Mouse (Mus musculus) midbrain, embryonic 14.5 days (tissue): ENCODE data around the gene Mgll. TPM values are rescaled to one million over a fixed set of nuclear protein-coding genes. Genes with fewer than 3 reads are reported as not detected.

Source experiments
- ATAC-seq: fragments of 200-750 bp; cut with Nextera tagmentation; 2 replicates; pipeline ENCODE4 v1.8.0; 2017; ENCODE audit warnings: moderate number of reproducible peaks, moderate library complexity; ENCODE audit not compliant: low FRiP score, low TSS enrichment
- DNase-seq: peaks from one replicate; pipeline ENCODE4 v3.0.0-alpha.2; 2015
- H3K27ac ChIP-seq: fragments of 300-500 bp; sonication (generic); replicated peaks from 2 replicates; pipeline ENCODE4 v1.5.1; 2014; ENCODE audit warnings: mild to moderate bottlenecking, low read depth, low read length, moderate library complexity
- H3K27me3 ChIP-seq: fragments of 300-500 bp; sonication (generic); 2 replicates; pipeline ENCODE4 v1.6.1; 2014; ENCODE audit warnings: low read length, control low read depth, mixed read lengths; ENCODE audit not compliant: control insufficient read depth, insufficient read depth
- H3K36me3 ChIP-seq: fragments of 300-500 bp; sonication (generic); 2 replicates; pipeline ENCODE4 v1.6.1; 2014; ENCODE audit warnings: low read length, control low read depth; ENCODE audit not compliant: control insufficient read depth, insufficient read depth
- H3K4me1 ChIP-seq: fragments of 300-500 bp; sonication (generic); 2 replicates; pipeline ENCODE4 v1.6.1; 2014; ENCODE audit warnings: mild to moderate bottlenecking, antibody characterized with exemption, low read length, control low read depth; ENCODE audit not compliant: control insufficient read depth, insufficient read depth
- H3K4me2 ChIP-seq: fragments of 300-500 bp; sonication (generic); 2 replicates; pipeline ENCODE4 v1.6.1; 2014; ENCODE audit warnings: mild to moderate bottlenecking, low read length, moderate library complexity
- H3K4me3 ChIP-seq: fragments of 300-500 bp; sonication (generic); replicated peaks from 2 replicates; pipeline ENCODE4 v1.5.1; 2014; ENCODE audit warnings: low read depth, low read length
- H3K9ac ChIP-seq: fragments of 300-500 bp; sonication (generic); replicated peaks from 2 replicates; pipeline ENCODE4 v1.6.1; 2014; ENCODE audit warnings: mild to moderate bottlenecking, low read length, moderate library complexity
- H3K9me3 ChIP-seq: fragments of 300-500 bp; sonication (generic); 2 replicates; pipeline ENCODE4 v1.6.1; 2016; ENCODE audit warnings: low read length, control low read depth, mixed read lengths; ENCODE audit not compliant: control insufficient read depth
- WGBS: fragments of 180-500 bp; shearing (Covaris S2); extraction: QIAGEN DNeasy Blood & Tissue Kit; methylation state at CpG from one replicate; pipeline ENCODE4 v1.1.7; 2014; 5-methylcytosine and 5-hydroxymethylcytosine counted together
- polyA plus RNA-seq: library from polyadenylated mRNA; unstranded; fragments of >200 nt; fragmentation: Nextera tagmentation; extraction: Ambion mirVana; gene quantifications from 2 replicates; pipeline ENCODE4 v1.2.1, GENCODE M21; 2014

The Mgll gene
- polyA plus RNA-seq, 1 experiment from 2014 or later = 21.5 TPM

GRCm38 (mm10) chr6:88828206-88829009, 104.2 kb downstream of the Mgll start:
- H3K27ac ChIP-seq = no peak overlapping the region
- no peak for DNase-seq
- no peaks in the 10 kb centered on the region for H3K9me3 ChIP-seq
- WGBS = 77% methylated on average over 15 of the region's 15 CpGs
- H3K4me3 ChIP-seq = no peak overlapping the region
- ATAC-seq = no peak
- H3K9ac ChIP-seq = no peak overlapping the region
- no peaks in the 10 kb centered on the region for H3K4me1 ChIP-seq
- no peak overlapping the region for H3K4me2 ChIP-seq
- H3K36me3 ChIP-seq = no peaks in the 10 kb centered on the region
- no peaks in the 10 kb centered on the region for H3K27me3 ChIP-seq

DNA sequence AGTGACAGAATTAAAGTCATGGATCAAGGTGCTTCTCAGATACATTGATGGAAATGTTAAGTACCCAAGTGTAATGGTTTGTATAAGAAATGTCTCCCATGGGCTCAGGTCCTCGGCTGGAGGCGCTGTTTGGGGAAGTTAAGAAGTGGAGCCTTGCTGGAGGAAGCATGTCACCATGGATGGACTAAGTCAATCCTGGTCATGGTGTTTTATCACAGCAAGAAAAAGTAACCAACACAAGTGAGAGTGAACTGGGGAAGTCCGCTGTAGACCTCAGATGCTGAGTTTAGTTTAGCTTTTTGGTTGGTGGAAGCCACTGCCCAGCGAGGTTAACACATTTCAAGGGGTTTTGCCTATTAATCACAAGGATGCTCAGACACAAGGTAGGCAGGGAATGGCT, 105.4 kb downstream of the Mgll start:
- Histone ChIP-seq H3K9me3 (no peaks in the 10 kb centered on the region), H3K4me2 (no peak overlapping the region), H3K4me1 (no peaks in the 10 kb centered on the region), H3K27me3 (no peaks in the 10 kb centered on the region), H3K36me3 (0 out of 2 replicates have a peak, but pooled peaks cover 6% of the 10 kb centered on the region), H3K4me3 (no peak overlapping the region), H3K27ac (no peak overlapping the region), H3K9ac (no peak overlapping the region)
- WGBS = 91% methylated on average over 4 of the region's 4 CpGs
- DNase-seq (no peak), ATAC-seq (no peak)

DNA sequence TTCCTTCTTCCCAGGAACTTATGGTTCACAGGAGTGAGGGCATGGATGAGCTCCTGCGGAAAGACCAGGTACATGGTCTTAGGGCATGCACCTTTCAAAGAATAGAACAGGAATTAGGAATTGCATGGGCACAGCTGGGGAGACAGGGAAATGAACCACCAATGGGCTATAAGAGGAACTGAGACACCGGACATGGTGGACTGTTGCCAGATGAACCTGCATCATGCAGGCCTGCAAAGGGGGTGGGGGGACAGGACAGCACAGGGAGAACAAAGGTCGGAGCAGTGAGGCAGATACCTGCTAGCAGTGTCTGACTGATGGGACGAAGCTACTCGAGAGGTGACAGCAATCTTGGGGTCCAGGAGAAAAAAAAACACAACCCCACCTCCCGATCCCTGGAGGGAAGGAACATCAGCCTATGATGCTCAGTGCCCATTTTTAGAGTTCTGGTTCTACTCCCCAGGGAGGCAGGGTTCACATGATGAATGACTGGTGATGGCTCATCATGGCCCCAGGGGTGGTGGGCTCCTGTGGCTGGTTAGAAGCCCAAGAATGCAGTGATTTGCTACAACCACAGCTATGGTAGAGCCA, 106.0 kb downstream of the Mgll start:
- no peak overlapping the region for H3K9ac ChIP-seq
- no peaks in the 10 kb centered on the region for H3K27me3 ChIP-seq
- ATAC-seq = no peak
- DNase-seq = no peak
- H3K4me1 ChIP-seq = no peaks in the 10 kb centered on the region
- H3K4me3 ChIP-seq = no peak overlapping the region
- no peaks in the 10 kb centered on the region for H3K9me3 ChIP-seq
- H3K27ac ChIP-seq = no peak overlapping the region
- H3K4me2 ChIP-seq = no peak overlapping the region
- WGBS = 91% methylated on average over 6 of the region's 6 CpGs
- H3K36me3 ChIP-seq = 0 out of 2 replicates have a peak, but pooled peaks cover 7% of the 10 kb centered on the region

DNA sequence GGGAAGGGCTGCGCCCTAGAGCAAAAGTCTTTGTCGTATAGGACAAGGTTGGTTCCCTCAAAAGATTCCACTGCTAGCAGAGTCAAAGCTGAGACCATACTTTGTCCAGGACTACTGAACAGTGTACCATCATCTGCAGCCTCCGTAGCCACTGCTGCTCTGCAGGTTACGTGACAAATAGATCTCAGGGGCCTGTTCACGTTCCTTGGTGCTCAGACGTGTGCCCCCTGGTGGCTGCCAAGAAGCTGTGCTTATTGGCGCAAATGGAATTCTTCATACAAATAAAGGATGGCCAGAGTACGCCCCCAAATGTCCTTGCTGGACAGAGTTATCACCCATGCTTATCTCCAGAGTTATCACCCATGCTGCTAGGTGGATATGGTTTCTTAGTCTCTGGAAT, 107.2 kb downstream of the Mgll start:
- peak; percentile 24; the same call in 1 of the 2 replicates for ATAC-seq
- no peaks in the 10 kb centered on the region for H3K4me1 ChIP-seq

GRCm38 (mm10) chr6:88832663-88833062, 108.5 kb downstream of the Mgll start:
- ATAC-seq (no peak), DNase-seq (peak; percentile 24)
- Histone ChIP-seq H3K4me3 (no peak overlapping the region), H3K27me3 (no peaks in the 10 kb centered on the region), H3K4me1 (no peaks in the 10 kb centered on the region), H3K4me2 (no peak overlapping the region), H3K9ac (no peak overlapping the region), H3K27ac (no peak overlapping the region), H3K36me3 (peaks cover 30% of the 10 kb centered on the region), H3K9me3 (no peaks in the 10 kb centered on the region)
- WGBS = 70% methylated on average over 5 of the region's 5 CpGs

More for the DNA sequence above, 107.2 kb downstream of the Mgll start:
- Histone ChIP-seq H3K4me2 (no peak overlapping the region), H3K27ac (no peak overlapping the region), H3K9me3 (no peaks in the 10 kb centered on the region), H3K4me3 (no peak overlapping the region), H3K27me3 (no peaks in the 10 kb centered on the region), H3K9ac (no peak overlapping the region), H3K36me3 (peaks cover 18% of the 10 kb centered on the region)
- WGBS = 22% methylated on average over 8 of the region's 8 CpGs
- DNase-seq = peak; percentile 93

GRCm38 (mm10) chr6:88833340-88834140, 109.3 kb downstream of the Mgll start:
- peaks cover 38% of the 10 kb centered on the region for H3K36me3 ChIP-seq
- DNase-seq = no peak
- 86% methylated on average over 5 of the region's 5 CpGs for WGBS
- H3K4me3 ChIP-seq = no peak overlapping the region
- H3K27ac ChIP-seq = no peak overlapping the region
- no peak overlapping the region for H3K4me2 ChIP-seq
- no peaks in the 10 kb centered on the region for H3K9me3 ChIP-seq
- no peak overlapping the region for H3K9ac ChIP-seq
- ATAC-seq = no peak
- no peaks in the 10 kb centered on the region for H3K27me3 ChIP-seq
- H3K4me1 ChIP-seq = no peaks in the 10 kb centered on the region

GRCm38 (mm10) chr6:88835047-88835446, 110.8 kb downstream of the Mgll start:
- no peaks in the 10 kb centered on the region for H3K9me3 ChIP-seq
- no peak overlapping the region for H3K9ac ChIP-seq
- no peak overlapping the region for H3K4me2 ChIP-seq
- no peak overlapping the region for H3K27ac ChIP-seq
- H3K4me3 ChIP-seq = no peak overlapping the region
- H3K36me3 ChIP-seq = peaks cover 49% of the 10 kb centered on the region
- ATAC-seq = no peak
- no peak for DNase-seq
- WGBS = 84% methylated on average over 5 of the region's 5 CpGs
- no peaks in the 10 kb centered on the region for H3K27me3 ChIP-seq
- no peaks in the 10 kb centered on the region for H3K4me1 ChIP-seq

GRCm38 (mm10) chr6:88836178-88836819, 112.1 kb downstream of the Mgll start:
- Histone ChIP-seq H3K36me3 (peaks cover 49% of the 10 kb centered on the region), H3K27ac (no peak overlapping the region), H3K4me3 (no peak overlapping the region), H3K9ac (no peak overlapping the region), H3K9me3 (no peaks in the 10 kb centered on the region), H3K27me3 (no peaks in the 10 kb centered on the region), H3K4me2 (no peak overlapping the region), H3K4me1 (peaks cover 10% of the 10 kb centered on the region)
- WGBS = 89% methylated on average over 28 of the region's 28 CpGs
- DNase-seq (no peak), ATAC-seq (no peak)
